Mouse (Mus musculus) myocyte (in vitro differentiated cells): Measurements from ENCODE around the gene Nfam1.

Experiments used
- CEBPB ChIP-seq: IDR thresholded peaks from 2 replicates; pipeline ENCODE4 v1.6.1; 2011; ENCODE audit warnings: mild to moderate bottlenecking, moderate library complexity; ENCODE audit not compliant: poor library complexity, insufficient read depth, severe bottlenecking
- POLR2A ChIP-seq: IDR thresholded peaks from one replicate; pipeline ENCODE4 v1.6.1; 2011; ENCODE audit warnings: low read depth, mild to moderate bottlenecking, control low read depth, moderate library complexity; ENCODE audit not compliant: insufficient read length

DNA sequence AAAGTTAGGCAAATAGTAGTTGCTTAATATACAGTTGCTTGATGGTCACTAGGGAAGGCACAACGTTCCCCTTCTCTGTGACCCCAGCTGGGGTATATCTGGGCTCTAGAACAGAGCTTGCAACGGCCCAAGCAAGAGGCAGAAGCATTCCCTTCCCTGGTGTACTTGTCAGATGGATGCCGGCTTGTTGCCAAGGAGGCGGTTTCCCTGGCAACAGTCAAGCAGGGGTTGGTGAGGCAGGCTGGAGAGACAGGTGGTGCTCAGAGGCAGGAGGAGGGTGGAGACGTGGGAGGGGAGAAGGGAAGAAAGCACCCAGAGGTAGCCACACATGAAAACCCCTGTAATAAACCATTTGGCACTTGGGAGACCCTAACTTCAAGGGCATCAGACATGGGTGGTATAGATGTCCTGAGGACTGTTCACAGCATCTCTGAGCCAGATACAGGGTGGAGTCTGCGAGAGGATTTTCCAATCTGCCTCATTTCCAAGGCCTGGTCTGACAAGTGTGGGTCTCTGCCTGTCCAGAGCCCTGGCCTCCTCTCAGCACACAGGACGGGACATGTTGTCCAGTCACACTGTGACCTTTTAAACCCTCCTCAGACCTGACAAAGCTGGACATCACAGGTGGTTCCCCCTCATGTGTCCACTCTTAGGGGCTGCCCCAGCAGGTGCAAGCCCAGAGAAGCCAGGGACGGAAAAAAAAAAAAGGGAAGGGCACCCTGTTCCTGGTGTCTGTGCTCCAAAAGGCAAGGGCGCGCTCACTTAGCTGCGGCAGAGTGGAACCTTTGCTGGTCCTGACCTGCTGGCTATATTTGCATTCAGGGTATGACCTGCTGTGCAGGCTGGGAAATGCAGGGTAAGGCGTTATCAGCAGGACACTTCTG is 30.2 kb downstream of the Nfam1 start:
- TF ChIP-seq POLR2A, result no peak
- TF ChIP-seq CEBPB, result no peak
